Mouse (Mus musculus) left cerebral cortex, postnatal 25 days (tissue): ENCODE data around the gene Adk. TPM values are rescaled to one million over a fixed set of nuclear protein-coding genes. Genes with fewer than 3 reads are reported as not detected.
"Not testable (repeated sequence)": the region's sequence is repeated elsewhere in the genome, so short reads cannot be mapped to it uniquely, and the experiment has no call there.

ENCODE experiments used
- DNase-seq, 2 experiments: peaks; one replicate each; pipeline ENCODE4 v3.0.0; 2022; ENCODE audit warnings: low spot score in 2 of 2, mixed read lengths in 1 of 2
- intact Hi-C: fragments of 180-260 bp; cut with DNase I; formaldehyde crosslinking; loops from one replicate; pipeline ENCODE4 v1.15.1; 2025
- total RNA-seq, 2 experiments: library from RNA; stranded (reverse); gene quantifications; 2 replicates each; pipeline ENCODE4 v1.2.3; 2021

Adk gene
- total RNA-seq, 2 experiments from 2014 or later, result 66.5 to 76.3 TPM

- no peak for DNase-seq
- intact Hi-C loops, result no loop called here
Observed at GRCm38 (mm10) chr14:21090930-21091486, 38.6 kb downstream of the Adk start.

- intact Hi-C loops, DNase-seq: not testable (repeated sequence)
Observed at GRCm38 (mm10) chr14:21094161-21094560, 41.8 kb downstream of the Adk start.

- DNase-seq, result no peak
- intact Hi-C loops, result loop anchor here (5.0 kb wide), 1 partner anchor 44 kb away; the partner anchor contains the start of genes Adk and Ap3m1
Observed at GRCm38 (mm10) chr14:21096279-21096678, 43.9 kb downstream of the Adk start.

GRCm38 (mm10) chr14:21096689-21097088 lies 44.3 kb downstream of the Adk start:
- intact Hi-C loops, result loop anchor here (5.0 kb wide), 1 partner anchor 44 kb away; the partner anchor contains the start of genes Adk and Ap3m1
- DNase-seq, result no peak

GRCm38 (mm10) chr14:21099371-21099770 lies 47.0 kb downstream of the Adk start:
- intact Hi-C loops, result loop anchor here (5.0 kb wide), 1 partner anchor 47 kb away; the partner anchor contains the start of genes Adk and Ap3m1
- DNase-seq, result peak in 1 of 2 experiments; percentile 72

GRCm38 (mm10) chr14:21100876-21101275 lies 48.5 kb downstream of the Adk start:
- intact Hi-C loops, result no loop called here
- no peak for DNase-seq

- DNase-seq, result no peak
- intact Hi-C loops, result no loop called here
Observed at GRCm38 (mm10) chr14:21101562-21101961, 49.2 kb downstream of the Adk start.

- intact Hi-C loops, result no loop called here
- no peak for DNase-seq
Observed at GRCm38 (mm10) chr14:21102666-21103203, 50.4 kb downstream of the Adk start.

- intact Hi-C loops, result no loop called here
- DNase-seq, result no peak
Observed at GRCm38 (mm10) chr14:21105049-21105448, 52.7 kb downstream of the Adk start.

- DNase-seq, result no peak
- intact Hi-C loops, result no loop called here
Observed at GRCm38 (mm10) chr14:21106582-21106981, 54.2 kb downstream of the Adk start.

- DNase-seq, result no peak
- intact Hi-C loops, result no loop called here
Observed at GRCm38 (mm10) chr14:21107551-21107950, 55.2 kb downstream of the Adk start.

- intact Hi-C loops, result loop anchor here (2.0 kb wide), 1 partner anchor 58 kb away; the partner anchor contains the start of genes Adk and Ap3m1
- DNase-seq, result peak in 1 of 2 experiments; percentile 33
Observed at GRCm38 (mm10) chr14:21110492-21110891, 58.1 kb downstream of the Adk start.

GRCm38 (mm10) chr14:21111500-21111899 lies 59.1 kb downstream of the Adk start:
- intact Hi-C loops, result loop anchor here (2.0 kb wide), 1 partner anchor 59 kb away; the partner anchor contains the start of genes Adk and Ap3m1

GRCm38 (mm10) chr14:21112174-21112573 lies 59.8 kb downstream of the Adk start:
- DNase-seq, result no peak
- intact Hi-C loops, result no loop called here

More at GRCm38 (mm10) chr14:21111500-21111899, 59.1 kb downstream of the Adk start:
- DNase-seq, result no peak

- DNase-seq, result no peak
- intact Hi-C loops, result no loop called here
Observed at GRCm38 (mm10) chr14:21112742-21113141, 60.4 kb downstream of the Adk start.

- intact Hi-C loops, result no loop called here
- no peak for DNase-seq
Observed at GRCm38 (mm10) chr14:21114339-21114738, 62.0 kb downstream of the Adk start.

GRCm38 (mm10) chr14:21115318-21115717 lies 62.9 kb downstream of the Adk start:
- no peak for DNase-seq
- intact Hi-C loops, result no loop called here

GRCm38 (mm10) chr14:21115888-21116460 lies 63.6 kb downstream of the Adk start:
- intact Hi-C loops, result no loop called here
- peak in 1 of 2 experiments; percentile 52 for DNase-seq

GRCm38 (mm10) chr14:21118095-21118494 lies 65.7 kb downstream of the Adk start:
- intact Hi-C loops, result no loop called here
- DNase-seq, result no peak

- no peak for DNase-seq
- intact Hi-C loops, result loop anchor here (5.0 kb wide), 2 partner anchors 623 to 733 kb away; no protein-coding TSS in a partner anchor
Observed at GRCm38 (mm10) chr14:21119653-21120313, 67.4 kb downstream of the Adk start.
